Mouse (Mus musculus) WW6 (cell line): ENCODE data around the gene Snx32.

Experiments
- DNase-seq: peaks from one replicate; pipeline ENCODE4 v3.0.0-alpha.2; 2013; ENCODE audit warnings: low read depth, low spot score

The Snx32 gene

GRCm38 (mm10) chr19:5457746-5458442, 52.4 kb downstream of the Snx32 start, which contains the start of gene Ccdc85b:
Gene Ccdc85b, minus strand, starts transcription at chr19:5457894.
- DNase-seq: no peak

- peak; percentile 85 for DNase-seq
These were observed 53.2 kb downstream of the Snx32 start for GRCm38 (mm10) chr19:5456922-5457745.

- DNase-seq: no peak
These were observed 54.0 kb downstream of the Snx32 start for GRCm38 (mm10) chr19:5456241-5456921.

- no peak for DNase-seq
These were observed 54.8 kb downstream of the Snx32 start for GRCm38 (mm10) chr19:5455568-5455967.

GRCm38 (mm10) chr19:5455037-5455436, 55.3 kb downstream of the Snx32 start:
- no peak for DNase-seq

GRCm38 (mm10) chr19:5451766-5452165, 58.6 kb downstream of the Snx32 start:
- DNase-seq: no peak

- DNase-seq: no peak
These were observed 60.7 kb downstream of the Snx32 start for GRCm38 (mm10) chr19:5449673-5450072.

GRCm38 (mm10) chr19:5448354-5449150, 61.8 kb downstream of the Snx32 start:
- no peak for DNase-seq

- DNase-seq: peak; percentile 50
These were observed 62.6 kb downstream of the Snx32 start, which contains the start of gene Fosl1 for GRCm38 (mm10) chr19:5447515-5448353. Gene Fosl1, plus strand, starts transcription at chr19:5447547.

GRCm38 (mm10) chr19:5445747-5446146, 64.6 kb downstream of the Snx32 start:
- DNase-seq: no peak

GRCm38 (mm10) chr19:5444954-5445353, 65.4 kb downstream of the Snx32 start:
- no peak for DNase-seq

- no peak for DNase-seq
These were observed 65.9 kb downstream of the Snx32 start for GRCm38 (mm10) chr19:5444371-5444908.
